Mouse (Mus musculus): ENCODE measurements around the gene Zpr1.

DNA sequence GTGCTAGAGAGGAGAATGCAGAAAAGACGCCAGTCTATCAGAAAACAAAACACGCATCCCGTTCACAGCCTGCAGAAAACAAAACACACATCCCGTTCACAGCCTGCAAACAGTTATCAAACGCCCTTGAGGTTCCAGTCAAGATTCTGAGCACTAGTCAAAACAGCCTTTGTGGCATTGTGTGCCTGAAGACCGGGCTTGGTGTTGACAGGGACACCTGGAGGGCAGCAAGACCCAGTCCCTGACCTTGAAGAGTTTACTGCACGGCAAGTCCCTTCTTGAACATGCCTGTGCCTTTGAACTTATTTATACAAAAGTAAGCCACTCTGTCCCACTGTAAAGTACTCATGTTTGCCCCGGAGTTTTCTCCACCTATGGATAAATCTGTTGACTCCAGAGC lies 29.3 kb upstream of the Zpr1 start:
- TF ChIP-seq CTCF (IDR thresholded peaks at IDR 0.05; ENCODE audit: borderline replicate concordance, control insufficient read depth, extremely low read depth, insufficient read depth, low read length, poor library complexity) (no peak), POLR2A (IDR thresholded peaks at IDR 0.05; ENCODE audit: control insufficient read depth, extremely low read depth, insufficient read depth, low read length, poor library complexity) (no peak)
